Mouse (Mus musculus) ES-CJ7 (cell line): Measurements from ENCODE around the gene Il17rb.

ENCODE experiments used
- DNase-seq: peaks from one replicate; pipeline ENCODE4 v3.0.0; 2011; ENCODE audit warnings: low read depth, low spot score

Gene Il17rb

DNA sequence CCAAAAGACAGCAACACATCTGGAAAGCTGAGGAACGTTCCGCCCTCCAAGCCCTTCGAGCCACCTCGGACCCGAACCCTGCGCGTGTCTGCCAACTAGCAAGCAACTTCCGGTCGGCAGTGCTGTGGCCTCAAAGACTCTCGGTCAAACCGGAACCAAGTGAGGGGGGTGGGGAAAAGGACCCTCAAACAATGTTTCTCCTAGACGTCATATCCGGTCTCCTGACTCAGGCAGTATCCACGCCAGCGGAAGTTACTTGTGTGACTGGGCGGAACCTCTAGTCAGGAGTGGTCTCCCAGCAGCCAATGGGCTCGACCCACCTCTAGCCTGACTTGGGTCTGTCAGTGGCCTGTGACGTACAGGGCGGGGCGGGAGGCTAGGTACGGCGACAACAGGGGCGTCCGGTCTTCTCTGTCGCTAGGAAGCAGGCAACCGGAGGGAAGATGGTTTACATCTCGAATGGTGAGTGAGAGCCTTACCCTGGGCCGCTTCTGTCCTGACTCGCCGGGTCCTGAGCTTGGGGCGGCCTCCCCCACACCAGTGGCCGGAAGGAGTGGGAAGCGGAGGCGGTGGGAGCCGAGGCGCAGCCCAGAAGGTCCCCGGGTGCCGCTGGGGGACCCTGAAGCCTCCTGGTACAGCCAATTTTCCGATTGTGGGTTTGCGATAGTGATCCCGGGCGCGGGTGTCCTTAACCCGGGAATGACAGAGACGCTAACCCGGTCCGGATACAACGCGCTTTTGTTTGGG is 40.4 kb downstream of the Il17rb start, which contains the start of gene Selenok:
Gene Selenok (plus strand): TSS at position 234 of the 747 bp plus-strand sequence.
- peak; percentile 99 for DNase-seq

DNA sequence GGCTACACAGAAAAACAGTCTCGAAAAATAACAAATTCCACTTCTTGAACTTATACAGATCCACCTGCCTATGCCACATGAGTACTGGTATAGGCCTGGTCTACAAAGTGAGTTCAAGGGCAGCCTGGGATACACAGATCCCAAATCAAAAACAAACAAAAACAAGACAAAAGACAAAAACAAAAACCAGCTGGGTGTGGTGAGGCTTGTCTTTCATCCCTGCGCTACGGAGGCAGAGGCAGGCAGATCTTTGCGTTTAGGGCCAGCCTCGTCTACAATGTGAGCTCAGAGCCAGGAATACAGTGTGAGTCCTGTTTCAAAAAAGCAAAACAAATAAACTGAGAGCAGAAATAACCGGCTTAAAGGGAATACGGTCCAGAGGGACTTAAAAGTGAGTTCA is 41.1 kb downstream of the Il17rb start:
- peak; percentile 27 for DNase-seq

DNA sequence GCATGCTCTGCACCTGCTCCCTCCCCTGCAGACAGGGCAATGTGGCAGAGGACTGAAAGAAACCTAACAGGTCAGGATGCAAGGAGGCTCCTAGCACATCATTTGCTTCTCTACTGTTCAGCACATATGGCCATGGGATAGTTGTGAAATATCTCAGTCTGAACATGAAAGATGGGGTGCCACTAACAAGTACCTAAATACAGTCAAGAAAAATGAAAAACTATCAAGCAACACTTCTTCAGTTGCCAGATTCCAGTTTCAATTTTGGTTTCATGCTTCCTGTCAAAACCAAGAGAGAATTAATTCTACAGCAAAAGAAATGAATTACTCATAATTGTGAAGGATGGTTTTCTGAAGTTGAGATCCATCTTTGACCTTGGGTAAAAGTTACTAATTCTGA is 51.3 kb downstream of the Il17rb start:
- DNase-seq: no peak

DNA sequence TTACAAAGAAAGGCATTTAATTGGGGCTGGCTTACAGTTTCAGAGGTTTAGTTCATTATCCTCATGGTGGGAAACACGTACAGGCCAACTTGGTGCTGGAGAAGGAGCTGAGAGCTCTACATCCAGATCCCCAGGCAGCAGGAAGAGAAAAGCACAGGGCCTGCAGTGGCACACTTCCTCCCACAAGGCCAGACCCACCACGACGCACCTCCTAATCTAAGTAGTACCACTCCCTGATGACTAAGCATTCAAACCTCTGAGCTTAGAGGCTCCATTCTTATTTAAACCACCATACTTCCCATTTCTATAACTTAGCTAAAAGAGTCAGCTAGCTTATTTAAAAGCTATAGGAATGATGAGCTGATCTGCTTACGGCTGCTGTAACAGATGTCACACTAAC is 57.9 kb downstream of the Il17rb start:
- DNase-seq: peak; percentile 92

DNA sequence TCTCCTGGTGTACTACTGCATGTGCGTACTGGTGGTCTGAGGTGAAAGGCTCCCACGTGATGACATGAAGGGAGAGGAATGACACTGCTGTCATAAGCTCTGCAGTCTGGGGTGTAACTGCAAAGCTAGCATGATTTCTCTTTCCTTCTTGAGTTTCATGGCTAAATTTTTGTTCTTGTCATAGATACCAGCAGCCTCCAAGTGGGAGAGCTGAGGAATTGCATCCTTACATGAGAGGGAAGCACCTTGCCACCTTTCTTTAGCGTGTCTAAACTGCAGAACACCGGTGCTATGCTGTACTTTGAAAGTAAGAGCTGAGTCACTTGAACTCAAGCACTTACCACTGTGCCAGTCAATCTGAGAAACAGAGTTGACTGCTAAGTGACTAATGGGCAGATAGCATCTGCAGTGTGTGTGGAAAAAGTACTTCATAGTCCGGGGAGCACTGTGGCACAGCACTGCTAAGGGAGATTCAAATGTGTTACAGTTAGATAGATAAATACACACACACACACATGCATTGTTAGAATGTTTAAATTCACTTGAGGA is 61.9 kb downstream of the Il17rb start:
- DNase-seq: no peak
